Mouse (Mus musculus) left cerebral cortex, postnatal 36 days (tissue): Measurements from ENCODE around the gene Dus2. TPM values are rescaled to one million over a fixed set of nuclear protein-coding genes. Genes with fewer than 3 reads are reported as not detected.

Source experiments
- DNase-seq, 2 experiments: peaks; one replicate each; pipeline ENCODE4 v3.0.0; 2021 to 2022; ENCODE audit warnings: low spot score in 2 of 2, mixed read lengths in 1 of 2
- intact Hi-C: fragments of 180-260 bp; cut with DNase I; formaldehyde crosslinking; loops from one replicate; pipeline ENCODE4 v1.15.1; 2025
- total RNA-seq, 2 experiments: library from RNA; stranded (reverse); gene quantifications; 2 replicates each; pipeline ENCODE4 v1.2.3; 2021

Dus2 gene
- total RNA-seq = 10 to 100 TPM; 16.4 to 19.3 TPM

- intact Hi-C loops = no loop called here
Observed at GRCm38 (mm10) chr8:105990856-105991387, at the start of gene Dus2. Gene Dus2, plus strand, starts transcription at chr8:105991337.

DNA sequence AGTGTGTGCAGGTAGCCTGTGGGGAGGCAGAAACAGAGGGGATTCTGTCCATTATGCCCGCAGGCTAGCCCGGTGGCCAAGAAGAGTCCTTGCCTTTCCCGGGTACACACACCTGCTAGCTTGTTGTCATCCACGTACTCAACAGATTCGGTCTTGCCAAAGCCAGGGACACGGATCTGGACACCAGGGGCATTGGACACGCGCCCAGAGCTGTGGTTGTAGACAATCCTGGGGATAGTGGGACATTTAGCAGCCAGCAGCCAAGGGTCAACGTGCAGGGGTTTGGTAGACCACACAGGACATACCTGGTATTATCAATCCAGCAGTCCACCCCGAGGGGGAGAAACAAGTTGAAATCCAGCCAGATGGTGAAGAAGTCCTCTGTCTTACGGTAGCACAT is 49.1 kb upstream of the Dus2 start:
- DNase-seq = no peak
- intact Hi-C loops = no loop called here

More at GRCm38 (mm10) chr8:105990856-105991387, at the start of gene Dus2:
- peak; percentile 44 to 45 for DNase-seq

- DNase-seq = no peak
- intact Hi-C loops = no loop called here
Observed at GRCm38 (mm10) chr8:105942542-105942941, 48.6 kb upstream of the Dus2 start.

DNA sequence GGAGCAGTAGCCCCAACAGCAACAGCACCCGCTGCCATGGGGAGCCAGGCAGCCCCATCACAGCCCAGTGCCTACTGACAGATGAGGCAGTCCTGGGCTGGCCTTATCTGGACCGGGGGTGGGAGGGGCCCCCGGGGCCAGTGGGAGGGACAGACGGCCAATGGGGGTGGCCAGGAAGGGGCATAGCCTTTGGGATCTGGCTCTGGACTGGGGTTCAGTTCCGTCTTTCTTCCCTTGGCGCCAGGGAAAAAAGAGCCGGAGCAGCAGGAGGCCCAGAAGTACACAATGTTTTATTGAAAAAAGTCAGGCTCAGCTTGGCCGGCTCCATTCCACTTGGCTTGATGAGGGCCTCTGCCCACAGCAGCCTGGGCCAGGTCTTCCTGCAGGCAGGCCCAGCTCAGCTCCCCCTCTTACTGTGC is 47.8 kb upstream of the Dus2 start, which contains the start of gene Lcat:
Gene Lcat, minus strand, starts transcription at position 62 of the 419 bp plus-strand sequence.
- intact Hi-C loops = no loop called here
- no peak for DNase-seq

DNA sequence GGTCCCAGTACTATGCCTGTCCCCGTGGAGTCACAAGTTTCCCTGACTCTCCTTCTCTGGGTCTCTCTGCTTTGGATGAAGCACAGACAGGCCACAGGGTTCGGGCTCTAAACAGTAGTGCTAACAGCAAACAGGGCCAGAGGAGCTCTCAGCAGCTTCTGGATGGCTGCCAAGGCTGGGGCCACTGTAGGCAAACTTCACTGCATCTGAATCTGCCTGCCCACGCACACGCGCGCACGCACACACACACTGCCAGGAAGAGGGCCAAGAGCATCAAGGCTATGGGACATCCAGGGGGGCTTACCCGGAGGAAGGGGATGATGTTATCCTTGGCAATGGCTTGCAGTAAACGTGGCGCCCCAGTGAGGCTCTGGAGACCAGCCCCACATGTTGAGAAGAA is 41.8 kb upstream of the Dus2 start:
- peak in 1 of 2 experiments; percentile 39 for DNase-seq
- intact Hi-C loops = no loop called here

DNA sequence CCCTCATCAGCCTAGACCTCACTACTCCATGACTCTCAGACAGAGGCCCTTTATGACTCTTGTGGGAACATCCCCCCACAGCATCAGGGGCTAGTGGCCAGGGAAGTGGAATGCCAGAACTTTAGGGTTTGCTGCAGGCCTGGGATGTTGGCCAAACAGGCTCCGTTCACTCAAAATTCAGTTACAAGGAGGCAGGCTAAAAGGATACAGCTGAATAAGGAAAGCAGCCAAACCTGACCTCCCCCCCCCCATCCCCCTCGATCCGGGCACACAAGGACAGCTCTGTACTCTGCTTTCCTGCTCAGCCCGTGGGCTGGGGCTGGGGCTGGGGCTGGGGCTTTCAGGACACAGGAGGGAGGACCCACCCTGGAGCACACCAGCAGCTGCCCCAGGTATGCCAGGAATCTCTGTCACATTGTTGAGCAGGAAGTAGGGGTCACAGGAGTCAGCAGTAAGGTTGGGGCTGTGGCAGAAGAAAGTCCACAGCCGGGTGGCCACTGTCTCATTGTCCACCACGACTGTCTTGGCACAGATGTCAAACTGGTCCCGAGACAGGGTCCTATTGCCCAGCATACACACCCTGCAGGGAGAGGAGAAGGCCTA is 40.0 kb upstream of the Dus2 start:
- intact Hi-C loops = no loop called here

GRCm38 (mm10) chr8:105956556-105956955 is 34.6 kb upstream of the Dus2 start:
- intact Hi-C loops = no loop called here
- DNase-seq = no peak

More for the DNA sequence above, 40.0 kb upstream of the Dus2 start:
- DNase-seq = no peak

DNA sequence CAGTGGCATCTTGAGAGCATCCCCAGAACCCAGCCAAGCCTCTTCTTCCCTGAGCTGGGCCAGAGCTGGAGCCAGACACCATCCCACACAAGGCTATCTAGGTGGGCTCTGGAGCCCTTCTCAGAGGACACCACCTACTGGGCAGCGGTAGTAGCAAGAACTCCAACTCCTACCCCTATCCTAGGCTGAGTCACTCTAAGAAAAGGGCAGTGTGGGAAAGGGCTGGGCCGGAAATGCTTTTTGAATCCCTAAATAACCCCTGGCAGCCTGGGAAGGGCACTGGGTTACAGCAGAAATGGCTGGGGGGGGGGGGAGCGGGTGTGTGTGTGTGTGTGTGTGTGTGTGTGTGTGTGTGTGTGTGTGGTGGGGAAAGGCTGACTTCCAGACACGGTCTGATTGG is 33.3 kb upstream of the Dus2 start:
- no peak for DNase-seq
- intact Hi-C loops = no loop called here

GRCm38 (mm10) chr8:105959350-105959749 is 31.8 kb upstream of the Dus2 start:
- no peak for DNase-seq
- intact Hi-C loops = no loop called here

DNA sequence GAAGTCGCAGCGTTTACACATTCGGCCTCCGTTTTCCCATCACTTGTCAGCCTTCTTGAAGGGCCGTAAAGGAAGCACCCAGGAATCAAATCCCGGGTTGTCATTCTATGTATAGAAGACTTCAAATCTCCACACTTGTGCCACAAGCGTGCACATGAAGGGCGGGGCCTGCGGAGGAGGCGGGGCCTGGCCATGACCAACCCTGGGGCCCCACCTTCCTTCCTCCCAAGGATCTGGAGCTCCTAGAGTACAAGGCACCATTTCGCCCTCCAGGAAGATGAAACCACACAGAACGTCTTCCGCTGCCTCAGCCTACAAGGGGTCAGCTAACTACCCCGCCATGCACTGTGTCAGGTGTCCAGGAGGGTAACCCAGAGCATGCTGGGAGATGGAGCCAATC is 30.0 kb upstream of the Dus2 start:
- intact Hi-C loops = no loop called here
- no peak for DNase-seq

DNA sequence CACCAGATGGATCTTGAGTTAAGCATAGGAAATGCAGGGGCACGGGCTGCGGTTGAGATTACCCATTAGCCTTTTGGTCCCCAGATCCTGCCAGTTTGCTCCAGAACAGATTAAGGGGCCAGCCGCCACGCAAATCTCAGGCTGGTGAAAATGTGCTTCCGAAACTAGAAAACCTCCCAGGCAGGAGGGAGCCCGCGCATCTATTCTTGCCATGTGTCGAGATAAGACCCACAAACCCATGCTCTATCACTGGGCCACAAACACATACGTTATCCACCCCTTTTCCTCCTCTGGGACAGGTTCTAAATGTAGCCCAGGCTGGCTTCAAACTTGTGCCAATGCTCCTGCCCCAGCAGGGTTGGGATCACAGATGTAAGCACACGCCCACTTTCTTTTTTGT is 29.6 kb upstream of the Dus2 start:
- intact Hi-C loops = no loop called here
- DNase-seq = no peak

DNA sequence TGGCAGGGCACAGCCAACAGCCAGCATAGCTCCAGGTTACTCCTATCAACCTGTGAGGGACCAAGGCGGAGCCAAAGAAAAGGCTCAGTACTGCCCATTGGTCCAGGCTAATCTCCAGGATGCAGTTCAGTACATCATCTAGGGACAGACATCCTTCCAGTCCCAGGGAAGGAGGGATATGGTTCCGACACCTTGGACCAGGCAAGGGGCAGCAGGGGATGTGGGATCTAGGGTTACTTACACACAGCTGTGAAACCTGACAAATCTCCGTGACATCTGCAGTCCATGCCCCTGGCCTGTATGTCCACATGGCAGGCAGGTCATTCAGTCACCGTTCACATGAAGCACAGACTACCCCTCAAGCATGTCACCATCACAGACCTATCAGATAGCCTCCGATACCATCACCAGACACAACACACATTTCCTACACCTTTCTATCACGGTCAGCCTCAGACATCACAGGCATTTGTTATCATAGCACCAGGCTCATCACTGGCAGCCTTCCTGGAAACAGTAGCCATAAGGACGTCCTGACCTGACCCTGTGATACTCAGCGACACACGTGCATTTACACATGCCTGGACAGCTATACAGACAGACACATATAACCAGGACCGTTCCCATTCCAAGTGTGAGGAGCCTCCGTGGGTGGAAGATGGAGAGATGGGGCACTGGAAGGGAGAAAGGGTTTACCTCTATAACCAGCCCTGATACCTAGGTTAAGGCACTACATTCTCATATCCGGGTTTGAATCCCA is 26.5 kb upstream of the Dus2 start:
- intact Hi-C loops = loop anchor here (2.0 kb wide), 1 partner anchor 26 kb away; the partner anchor contains the start of gene Psmb10
- DNase-seq = no peak

DNA sequence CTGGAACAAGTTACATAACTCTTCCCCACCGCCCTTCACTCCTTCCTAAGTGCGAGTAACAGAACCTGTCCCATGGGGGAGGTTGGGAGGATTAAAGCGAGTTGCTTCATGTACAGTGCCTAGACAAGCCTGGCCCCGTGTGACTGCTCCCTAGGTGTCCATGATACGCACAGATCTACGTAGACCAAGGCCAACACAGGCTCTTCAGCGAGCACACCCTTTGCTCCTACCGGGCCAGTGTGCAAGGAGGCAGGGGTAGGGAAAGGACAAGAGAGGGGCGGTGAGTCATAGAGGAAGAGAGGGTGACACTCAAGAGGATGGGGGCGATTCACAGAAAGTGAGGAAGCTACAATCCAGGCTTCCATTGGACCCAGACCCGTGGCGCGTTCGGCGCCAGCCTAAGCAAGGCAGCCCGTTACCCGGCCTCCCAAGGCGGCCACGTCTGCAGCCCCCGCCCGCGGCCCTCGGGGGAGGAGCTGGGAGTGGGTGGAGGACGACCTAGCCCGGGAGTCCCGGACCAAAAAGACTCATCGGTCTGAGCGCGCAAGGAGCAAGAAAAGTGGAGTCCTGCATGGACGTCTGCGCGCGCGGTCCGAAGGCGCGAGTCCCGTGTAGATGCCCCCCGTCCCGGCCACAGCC is 25.8 kb upstream of the Dus2 start:
- DNase-seq = no peak
- intact Hi-C loops = loop anchor here (2.0 kb wide), 1 partner anchor 27 kb away; the partner anchor contains the start of gene Psmb10

DNA sequence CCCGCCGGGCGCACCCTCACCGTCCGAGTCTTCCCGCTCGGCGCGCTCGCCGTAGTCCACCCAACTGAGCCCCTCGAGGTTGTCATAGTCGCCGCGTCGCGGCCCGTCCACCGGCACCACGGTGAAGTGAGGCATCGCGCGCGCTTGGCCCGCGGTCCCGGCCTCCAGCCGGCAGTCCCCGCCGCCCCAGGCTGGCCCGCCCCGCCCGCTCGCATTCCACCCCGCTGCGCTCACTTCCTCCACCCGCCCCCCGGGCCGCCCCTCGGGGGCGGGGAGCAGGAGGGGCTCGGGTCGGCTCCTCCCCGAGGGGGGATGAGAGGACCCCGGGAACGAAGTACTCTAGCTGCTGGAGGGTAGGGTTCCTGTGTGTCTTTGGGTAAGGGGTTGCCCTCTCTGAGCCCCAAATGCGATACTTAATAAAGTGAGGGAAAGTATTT is 25.2 kb upstream of the Dus2 start, which contains the start of gene Slc12a4:
Gene Slc12a4, minus strand, starts transcription at position 193 of the 437 bp plus-strand sequence.
- intact Hi-C loops = loop anchor here (2.0 kb wide), 1 partner anchor 27 kb away; the partner anchor contains the start of gene Psmb10
- DNase-seq = no peak

- intact Hi-C loops = no loop called here
- DNase-seq = no peak
Observed at GRCm38 (mm10) chr8:105966692-105967311, 24.3 kb upstream of the Dus2 start.

DNA sequence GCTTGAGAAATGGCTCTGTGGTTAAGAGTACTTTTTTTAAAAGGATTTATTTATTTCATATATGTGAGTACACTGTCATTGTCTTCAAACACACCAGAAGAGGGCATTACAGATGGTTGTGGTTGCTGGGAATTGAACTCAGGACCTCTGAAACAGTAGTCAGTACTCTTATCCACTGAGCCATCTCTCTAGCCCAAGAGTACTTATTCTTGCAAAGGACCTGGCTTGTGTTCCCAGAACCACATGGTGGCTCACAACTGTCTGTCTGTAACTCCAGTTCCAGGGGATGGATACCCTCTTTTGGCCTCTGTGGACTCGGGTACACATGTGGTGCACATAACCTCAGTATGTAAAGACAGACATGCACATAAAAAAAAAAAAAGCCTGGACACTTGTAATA is 21.8 kb upstream of the Dus2 start:
- DNase-seq = no peak
- intact Hi-C loops = no loop called here

DNA sequence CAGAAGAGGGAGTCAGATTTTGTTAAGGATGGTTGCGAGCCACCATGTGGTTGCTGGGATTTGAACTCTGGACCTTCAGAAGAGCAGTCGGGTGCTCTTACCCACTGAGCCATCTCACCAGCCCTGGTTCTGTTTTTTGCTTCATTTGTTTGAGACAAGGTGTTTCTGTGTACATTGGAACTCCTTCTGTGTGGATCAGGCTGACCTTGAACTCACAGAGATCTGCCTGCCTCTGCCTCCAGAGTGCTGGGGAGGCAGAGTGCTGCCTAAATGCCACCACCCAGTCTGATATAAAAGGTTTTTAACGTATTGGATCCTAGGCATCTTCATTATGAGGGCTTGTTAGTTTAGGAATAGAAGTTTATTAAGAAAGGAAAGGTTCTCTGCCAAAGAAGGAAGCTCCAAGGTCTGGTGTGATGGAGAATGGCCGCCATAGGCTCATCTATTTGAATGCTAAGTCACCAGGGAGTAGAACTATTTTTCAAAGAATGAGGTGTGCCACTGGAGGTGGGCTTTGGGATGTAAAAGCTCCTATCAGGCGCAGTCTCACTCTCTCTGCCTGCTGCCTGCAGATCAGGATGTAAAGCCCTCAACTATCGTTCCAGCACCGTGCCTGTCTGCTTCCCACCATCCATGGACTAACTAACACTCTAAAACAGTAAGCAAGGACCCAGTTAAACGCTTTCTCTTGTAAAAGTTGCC is 20.0 kb upstream of the Dus2 start:
- no peak for DNase-seq
- intact Hi-C loops = no loop called here

DNA sequence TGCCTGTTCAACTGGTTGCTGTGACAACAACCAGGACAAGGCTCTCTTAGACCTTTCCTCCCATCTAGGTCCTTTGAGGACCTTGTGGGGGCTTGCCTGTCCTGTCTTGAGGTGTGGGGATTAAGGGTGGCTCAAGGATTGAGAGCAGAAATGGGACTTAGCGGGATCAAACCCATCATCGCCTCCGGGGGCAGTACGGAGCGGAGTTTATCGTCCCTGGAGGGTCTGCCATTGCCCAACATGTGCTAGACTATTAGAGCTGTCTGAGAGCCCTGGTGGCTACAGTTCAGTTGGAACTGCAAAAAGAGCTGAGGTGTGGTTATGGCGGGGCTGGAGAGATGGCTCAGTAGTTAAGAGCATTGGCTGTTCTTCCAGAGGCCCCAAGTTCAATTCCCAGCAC is 15.8 kb upstream of the Dus2 start:
- intact Hi-C loops = no loop called here
- no peak for DNase-seq

DNA sequence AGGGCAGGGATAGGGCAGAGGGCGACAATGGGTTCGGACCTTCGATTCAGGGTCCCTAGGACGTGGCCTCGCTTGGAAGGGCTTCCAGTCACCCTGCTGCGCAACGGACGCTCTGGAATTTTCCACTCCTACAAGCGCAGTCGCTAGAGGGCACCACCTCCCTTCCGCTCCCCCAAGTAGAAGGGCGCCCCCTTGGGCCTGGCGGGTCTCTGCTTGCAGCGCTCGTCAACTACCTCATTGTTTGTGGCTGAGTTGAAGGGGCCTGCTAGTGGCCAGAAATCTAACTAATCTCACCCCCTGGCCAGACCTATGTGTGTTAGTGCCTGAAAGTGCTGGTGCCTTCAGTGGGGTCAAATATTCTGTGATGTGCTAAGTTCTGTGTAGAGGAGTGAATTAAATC is 11.8 kb upstream of the Dus2 start, which contains the start of gene Dpep3:
Gene Dpep3, minus strand, starts transcription at position 105 of the 400 bp plus-strand sequence.
- intact Hi-C loops = no loop called here
- DNase-seq = no peak
